Mouse (Mus musculus) brain, embryonic 14.5 days (tissue): ENCODE results near the gene Bdkrb1. TPM values are rescaled to one million over a fixed set of nuclear protein-coding genes. Genes with fewer than 3 reads are reported as not detected.

Experiments
- polyA plus RNA-seq: library from polyadenylated mRNA; depleted of rRNA; stranded (reverse); fragments of >200 nt; gene quantifications from 2 replicates; pipeline ENCODE4 v1.2.3, GENCODE M21; 2012; rRNA removed

Gene Bdkrb1
- polyA plus RNA-seq, 1 experiment = 0.12 TPM

Other genes with a start within 250 kb of the Bdkrb1 start
- gene D430019H16Rik, start 149.2 kb upstream of the Bdkrb1 start, polyA plus RNA-seq = 90.3 and 133 TPM in 2 replicates
- gene Bdkrb2, start 39.9 kb upstream of the Bdkrb1 start, polyA plus RNA-seq = 0.40 and 0.98 TPM in 2 replicates
- 15.9 and 16.2 TPM in 2 replicates for gene Gskip, start 81.7 kb downstream of the Bdkrb1 start, polyA plus RNA-seq
- gene Atg2b, start 82.1 kb downstream of the Bdkrb1 start, polyA plus RNA-seq = 29.1 and 32.3 TPM in 2 replicates
- gene Ak7, start 102.9 kb downstream of the Bdkrb1 start, polyA plus RNA-seq = 1.7 and 3.6 TPM in 2 replicates
- gene Papola, start 181.6 kb downstream of the Bdkrb1 start, polyA plus RNA-seq = 165 and 186 TPM in 2 replicates